In genomic region chr15:79984152-79984551, GRCm38 (mm10) we compare ENCODE assay signal across 14 mouse cellular contexts. TPM values are rescaled to one million over a fixed set of nuclear protein-coding genes. Genes with fewer than 3 reads are reported as not detected.
A peak's percentile ranks its signal among the peaks of the same experiment; 100 is the strongest.
DNase-seq lines count a peak whose midpoint lies in the region; ATAC-seq and TF ChIP-seq lines count a peak whose summit lies in the region.
"Had no signal": no experiment of that assay in that cellular context is flagged by ENCODE, and none has a peak within 500 bp of the region (broad histone marks: within the 10 kb centered on the region; RNA-seq: fewer than 3 reads in every experiment).

No protein-coding gene starts in this region.

- H3K36me3 ChIP-seq in neural tube, embryonic 12.5 days: no peaks in the 10 kb centered on the region
- no peaks in the 10 kb centered on the region for H3K36me3 ChIP-seq in lung, embryonic 16.5 days (ENCODE audit: control insufficient read depth, insufficient read depth, low read length)
- H3K36me3 ChIP-seq in stomach, postnatal 0 days (ENCODE audit: control insufficient read depth, insufficient read depth, low read length): no peaks in the 10 kb centered on the region
- H3K36me3 ChIP-seq: forebrain, embryonic 15.5 days had no signal

- 0 out of 2 replicates have a peak overlapping the region, but pooled peaks have one; percentile 26 for H3K9ac ChIP-seq in neural tube, embryonic 12.5 days
- no peak overlapping the region for H3K9ac ChIP-seq in lung, embryonic 16.5 days (ENCODE audit: low read length)
- H3K9ac ChIP-seq in stomach, postnatal 0 days (ENCODE audit: low read length): no peak overlapping the region
- H3K9ac ChIP-seq: forebrain, embryonic 15.5 days had no signal

- no peak overlapping the region for H3K4me2 ChIP-seq in neural tube, embryonic 12.5 days (replicated peaks)
- no peak overlapping the region for H3K4me2 ChIP-seq in lung, embryonic 16.5 days (ENCODE audit: low read depth, low read length)
- no peak overlapping the region for H3K4me2 ChIP-seq in stomach, postnatal 0 days (replicated peaks; ENCODE audit: low read depth)
- H3K4me2 ChIP-seq: forebrain, embryonic 15.5 days had no signal

- ATAC-seq in neural tube, embryonic 12.5 days (ENCODE audit: low FRiP score, low read depth): no peak
- ATAC-seq in lung, embryonic 16.5 days (ENCODE audit: low read depth): peak; percentile 84
- ATAC-seq in stomach, postnatal 0 days (ENCODE audit: low FRiP score, low TSS enrichment): peak; percentile 97
- ATAC-seq: forebrain, embryonic 15.5 days had no signal

- 55% methylated on average over 7 of the region's 7 CpGs for WGBS in neural tube, embryonic 12.5 days
- 14% methylated on average over 7 of the region's 7 CpGs for WGBS in lung, embryonic 16.5 days
- 21% methylated on average over 7 of the region's 7 CpGs for WGBS in stomach, postnatal 0 days

- DNase-seq in gastrocnemius, adult 2 months: peak; percentile 69
- DNase-seq in gastrocnemius, postnatal 36 days: no peak
- DNase-seq in neural tube, embryonic 10.5 days (ENCODE audit: extremely low spot score, low spot score): no peak
- DNase-seq in stomach, postnatal 0 days (ENCODE audit: low spot score): peak; percentile 92
- no peak for DNase-seq in ovary, postnatal 10 days (ENCODE audit: low spot score)
- no peak for DNase-seq in frontal cortex, postnatal 36 days (ENCODE audit: low spot score in 2 of 2)
- DNase-seq: adrenal gland, adult 8-10 months; cerebellum, postnatal 10 days; kidney, adult 18-20 months; left cerebral cortex, postnatal 4 days had no signal

- no peak for TF ChIP-seq CTCF in gastrocnemius, adult 2 months (IDR thresholded peaks at IDR 0.05)
- no peak for TF ChIP-seq CTCF in stomach, postnatal 0 days (IDR thresholded peaks at IDR 0.05; ENCODE audit: low read depth)

- intact Hi-C loops in gastrocnemius, adult 2 months (cut with DNase I): no loop called here
- intact Hi-C loops in gastrocnemius, postnatal 36 days (cut with DNase I): no loop called here

- no peak for TF ChIP-seq EP300 in stomach, postnatal 0 days (optimal IDR thresholded peaks at IDR 0.05)

- no peak overlapping the region for H3K4me3 ChIP-seq in gastrocnemius, adult 2 months
- no peak overlapping the region for H3K4me3 ChIP-seq in neural tube, embryonic 12.5 days
- no peak overlapping the region for H3K4me3 ChIP-seq in lung, embryonic 16.5 days (ENCODE audit: low read length)
- no peak overlapping the region for H3K4me3 ChIP-seq in stomach, postnatal 0 days (ENCODE audit: low read depth, low read length)
- H3K4me3 ChIP-seq: forebrain, embryonic 15.5 days had no signal

- no peaks in the 10 kb centered on the region for H3K9me3 ChIP-seq in neural tube, embryonic 12.5 days
- no peaks in the 10 kb centered on the region for H3K9me3 ChIP-seq in lung, embryonic 16.5 days (ENCODE audit: control insufficient read depth, low read length)
- no peaks in the 10 kb centered on the region for H3K9me3 ChIP-seq in stomach, postnatal 0 days (ENCODE audit: control insufficient read depth, low read length)
- H3K9me3 ChIP-seq: forebrain, embryonic 15.5 days had no signal

- peaks cover 5% of the 10 kb centered on the region for H3K4me1 ChIP-seq in neural tube, embryonic 12.5 days
- peaks cover 18% of the 10 kb centered on the region for H3K4me1 ChIP-seq in lung, embryonic 16.5 days (replicated peaks; ENCODE audit: control insufficient read depth, insufficient read depth, low read length)
- no peaks in the 10 kb centered on the region for H3K4me1 ChIP-seq in stomach, postnatal 0 days (replicated peaks; ENCODE audit: control insufficient read depth, insufficient read depth)
- H3K4me1 ChIP-seq: forebrain, embryonic 15.5 days had no signal

- no peak overlapping the region for H3K27ac ChIP-seq in gastrocnemius, adult 2 months
- no peak overlapping the region for H3K27ac ChIP-seq in neural tube, embryonic 12.5 days
- H3K27ac ChIP-seq in lung, embryonic 16.5 days (ENCODE audit: low read length): peak overlapping the region; percentile 25; the same call in 1 of the 2 replicates
- no peak overlapping the region for H3K27ac ChIP-seq in stomach, postnatal 0 days (replicated peaks)
- H3K27ac ChIP-seq: forebrain, embryonic 15.5 days; macrophage had no signal

- no peaks in the 10 kb centered on the region for H3K27me3 ChIP-seq in neural tube, embryonic 12.5 days (replicated peaks)
- no peaks in the 10 kb centered on the region for H3K27me3 ChIP-seq in lung, embryonic 16.5 days (ENCODE audit: control insufficient read depth, insufficient read depth, low read depth, low read length)
- no peaks in the 10 kb centered on the region for H3K27me3 ChIP-seq in stomach, postnatal 0 days (ENCODE audit: control insufficient read depth, insufficient read depth, low read length)
- H3K27me3 ChIP-seq: forebrain, embryonic 15.5 days had no signal

RNA-seq across cellular contexts. Expression of gene Cbx7, which starts 13.2 kb away (rescaled TPM):
- 10 to 100 TPM; 18.9 to 19.6 TPM for total RNA-seq in gastrocnemius, adult 2 months (2021)
- 10 to 100 TPM; 10.8 to 16.8 TPM for total RNA-seq in gastrocnemius, postnatal 36 days (2021)
- polyA plus RNA-seq in neural tube, embryonic 12.5 days (2016; fragmentation: Nextera tagmentation; extraction: Ambion mirVana): 2.6 and 2.7 TPM in 2 replicates
- 3.1 and 4.3 TPM in 2 replicates for polyA plus RNA-seq in lung, embryonic 16.5 days (2015; fragmentation: Nextera tagmentation; extraction: Ambion mirVana)
- 4.8 and 5.5 TPM in 2 replicates for polyA plus RNA-seq in stomach, postnatal 0 days (2015; fragmentation: Nextera tagmentation; extraction: Ambion mirVana)

RNA-seq across cellular contexts. Expression of gene Pdgfb, which starts 30.6 kb away (rescaled TPM):
- 10 to 100 TPM; 14.3 to 17.3 TPM for total RNA-seq in gastrocnemius, adult 2 months (2021)
- total RNA-seq in gastrocnemius, postnatal 36 days (2021): 10 to 100 TPM; 16.5 to 17.9 TPM
- 3.3 TPM in 2 replicates for polyA plus RNA-seq in neural tube, embryonic 12.5 days (2016; fragmentation: Nextera tagmentation; extraction: Ambion mirVana)
- polyA plus RNA-seq in lung, embryonic 16.5 days (2015; fragmentation: Nextera tagmentation; extraction: Ambion mirVana): 7.2 and 7.7 TPM in 2 replicates
- 3.1 and 3.6 TPM in 2 replicates for polyA plus RNA-seq in stomach, postnatal 0 days (2015; fragmentation: Nextera tagmentation; extraction: Ambion mirVana)

Comparison
In these comparisons a context has a peak if more than half of its experiments do, and no peak if none do; other contexts are left out.
1. DNase-seq: peak in gastrocnemius, adult 2 months (single experiment) and stomach, postnatal 0 days (single experiment); none in gastrocnemius, postnatal 36 days (0 of 2), neural tube, embryonic 10.5 days (single experiment), ovary, postnatal 10 days (single experiment) and frontal cortex, postnatal 36 days (0 of 2).